Mouse (Mus musculus) C2C12 (cell line): Measurements from ENCODE around the gene Csdc2. TPM values are rescaled to one million over a fixed set of nuclear protein-coding genes. Genes with fewer than 3 reads are reported as not detected.
A peak's percentile ranks its signal among the peaks of the same experiment; 100 is the strongest.

ENCODE experiments used
- H3K27me3 ChIP-seq: one replicate; pipeline ENCODE4 v1.6.1; 2011; ENCODE audit not compliant: control insufficient read depth, insufficient read depth, insufficient read length
- H3K36me3 ChIP-seq: one replicate; pipeline ENCODE4 v1.6.1; 2011; ENCODE audit not compliant: control insufficient read depth, insufficient read depth
- H3K4me3 ChIP-seq: one replicate; pipeline ENCODE4 v1.5.1; 2011; ENCODE audit warnings: mild to moderate bottlenecking, control low read depth; ENCODE audit not compliant: poor library complexity, insufficient read depth, severe bottlenecking
- H3K79me2 ChIP-seq: one replicate; pipeline ENCODE4 v1.6.1; 2011; ENCODE audit not compliant: control insufficient read depth, insufficient read depth
- H3K79me3 ChIP-seq: one replicate; pipeline ENCODE4 v1.6.1; 2011; ENCODE audit warnings: low read depth, control low read depth
- H3ac ChIP-seq: one replicate; pipeline ENCODE3; 2011; ENCODE audit warnings: low read depth; ENCODE audit not compliant: control insufficient read depth, insufficient read length
- CEBPB ChIP-seq: IDR thresholded peaks from one replicate; pipeline ENCODE4 v1.6.1; 2011; ENCODE audit warnings: low read depth, mild to moderate bottlenecking, control low read depth, moderate library complexity
- CTCF ChIP-seq: IDR thresholded peaks from one replicate; pipeline ENCODE4 v1.5.1; 2011; ENCODE audit not compliant: control insufficient read depth, insufficient read depth, insufficient read length
- FOSL1 ChIP-seq: IDR thresholded peaks from one replicate; pipeline ENCODE4 v1.8.0; 2011; ENCODE audit warnings: mild to moderate bottlenecking, low read length; ENCODE audit not compliant: poor library complexity, insufficient read depth, severe bottlenecking
- MAX ChIP-seq: IDR thresholded peaks from one replicate; pipeline ENCODE4 v1.6.1; 2011; ENCODE audit warnings: mild to moderate bottlenecking, control low read depth
- MYOD1 ChIP-seq: IDR thresholded peaks from one replicate; pipeline ENCODE4 v1.6.1; 2011; ENCODE audit warnings: low read depth; ENCODE audit not compliant: control insufficient read depth, insufficient read length
- MYOG ChIP-seq: IDR thresholded peaks from one replicate; pipeline ENCODE4 v1.6.1; 2011; ENCODE audit not compliant: control insufficient read depth, insufficient read length; ENCODE audit errors: extremely low read depth
- USF1 ChIP-seq: IDR thresholded peaks from one replicate; pipeline ENCODE4 v1.6.1; 2011; ENCODE audit warnings: low read depth, mild to moderate bottlenecking, control low read depth, moderate library complexity
- polyA plus RNA-seq: library from polyadenylated mRNA; unstranded; fragments of >200 nt; fragmentation: generic; extraction: Trizol; gene quantifications from one replicate; pipeline ENCODE4 v1.2.1, GENCODE M21; 2012; ENCODE audit warnings: missing spikeins

Csdc2 gene
- polyA plus RNA-seq, 1 experiment = 1.7 TPM

DNA sequence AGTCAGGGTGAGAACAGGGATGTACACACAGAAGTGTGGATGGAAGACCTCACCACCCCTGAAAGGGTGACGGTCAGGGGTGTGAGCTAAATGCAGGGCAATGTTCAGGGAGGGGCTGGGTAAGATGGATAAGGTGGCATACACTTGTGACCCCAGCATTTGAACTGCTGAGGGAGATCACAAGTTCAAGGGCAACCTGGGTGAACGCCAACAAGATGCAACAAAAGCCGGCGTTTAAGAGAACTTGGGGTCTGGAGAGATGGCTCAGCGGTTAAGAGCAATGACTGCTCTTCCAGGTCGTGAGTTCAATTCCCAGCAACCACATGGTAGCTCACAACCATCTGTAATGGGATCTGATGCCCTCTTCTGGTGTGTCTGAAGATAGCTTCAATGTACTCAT, 18.2 kb downstream of the Csdc2 start:
- no peak overlapping the region for H3K4me3 ChIP-seq
- no peaks in the 10 kb centered on the region for H3K27me3 ChIP-seq
- peaks cover 20% of the 10 kb centered on the region for H3K36me3 ChIP-seq
- H3ac ChIP-seq = no peak overlapping the region
- H3K79me3 ChIP-seq = no peaks in the 10 kb centered on the region
- TF ChIP-seq MYOG (no peak), MYOD1 (no peak), USF1 (no peak), CTCF (no peak), FOSL1 (no peak), MAX (no peak), CEBPB (no peak)
- H3K79me2 ChIP-seq = no peaks in the 10 kb centered on the region

DNA sequence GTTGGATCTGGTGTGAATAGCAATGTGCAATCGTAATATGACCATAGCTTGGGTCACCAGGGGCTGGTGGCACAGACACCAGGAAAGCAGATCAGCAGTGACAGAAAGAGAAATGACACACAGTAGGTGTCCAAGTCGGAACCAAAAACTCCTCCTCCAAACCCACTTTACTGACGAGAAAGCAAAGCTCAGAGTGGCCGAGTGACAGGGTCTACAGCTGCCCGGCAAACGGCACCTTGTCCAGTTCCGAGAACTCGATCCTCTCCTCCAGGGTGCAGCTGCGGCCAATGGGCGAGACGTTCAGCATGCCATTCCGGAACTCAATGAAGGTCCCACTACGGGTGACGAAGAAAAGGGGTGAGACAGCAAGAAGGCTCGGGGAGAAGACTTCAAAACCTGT, 18.9 kb downstream of the Csdc2 start:
- Histone ChIP-seq H3K27me3 (no peaks in the 10 kb centered on the region), H3K79me2 (no peaks in the 10 kb centered on the region), H3K36me3 (peaks cover 20% of the 10 kb centered on the region), H3K79me3 (no peaks in the 10 kb centered on the region), H3K4me3 (no peak overlapping the region), H3ac (no peak overlapping the region)
- TF ChIP-seq USF1 (no peak), MYOD1 (no peak), MAX (no peak), MYOG (no peak), CEBPB (no peak), CTCF (no peak), FOSL1 (no peak)

DNA sequence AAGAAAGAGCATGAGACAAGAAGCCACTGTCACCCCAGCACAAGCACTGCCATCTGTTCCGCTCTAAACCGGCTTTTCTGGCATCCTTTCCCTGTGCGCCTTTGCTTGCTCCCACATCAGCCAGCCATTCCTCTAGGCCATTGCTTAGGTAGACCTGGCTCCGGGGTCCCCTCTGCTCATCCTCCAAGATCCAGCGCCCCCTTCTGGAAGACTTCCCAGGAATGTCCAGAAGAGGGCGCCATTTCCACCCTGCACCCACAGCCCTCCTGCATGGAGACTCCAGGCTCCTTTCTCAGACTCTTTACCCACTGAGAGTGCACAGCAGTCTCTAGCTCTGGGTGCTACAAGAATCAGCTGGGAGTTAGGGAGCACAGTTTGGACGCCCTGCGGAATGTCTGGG, 19.9 kb downstream of the Csdc2 start:
- peaks cover 13% of the 10 kb centered on the region for H3K36me3 ChIP-seq
- no peak overlapping the region for H3K4me3 ChIP-seq
- no peak overlapping the region for H3ac ChIP-seq
- no peaks in the 10 kb centered on the region for H3K27me3 ChIP-seq
- no peaks in the 10 kb centered on the region for H3K79me3 ChIP-seq
- no peaks in the 10 kb centered on the region for H3K79me2 ChIP-seq
- TF ChIP-seq CEBPB (no peak), CTCF (peak; percentile 96), FOSL1 (no peak), MYOG (no peak), USF1 (no peak)

DNA sequence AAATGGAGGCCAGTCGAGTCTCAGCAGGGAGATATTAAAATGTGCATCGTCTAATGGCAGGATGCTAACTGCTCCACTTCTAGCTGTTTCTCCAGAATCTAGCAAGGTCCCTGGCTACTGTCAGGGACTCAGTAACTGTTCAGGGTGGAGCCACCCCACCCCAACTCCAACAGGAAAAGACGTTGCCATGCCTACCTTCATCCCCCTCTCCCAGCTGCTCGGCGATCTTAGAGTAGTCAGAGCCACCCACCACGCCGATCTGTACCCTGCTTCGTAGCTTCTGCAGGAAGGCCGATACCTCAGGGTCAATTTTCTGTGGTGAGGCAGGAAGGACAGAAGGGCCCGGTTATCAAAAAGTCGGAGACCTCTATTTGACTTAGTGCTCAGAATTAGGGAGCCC, 21.0 kb downstream of the Csdc2 start:
- Histone ChIP-seq H3ac (no peak overlapping the region), H3K27me3 (no peaks in the 10 kb centered on the region), H3K79me3 (no peaks in the 10 kb centered on the region), H3K4me3 (no peak overlapping the region), H3K36me3 (peaks cover 13% of the 10 kb centered on the region), H3K79me2 (no peaks in the 10 kb centered on the region)
- TF ChIP-seq FOSL1 = no peak
- TF ChIP-seq MYOD1 = no peak
- TF ChIP-seq CTCF = no peak
- TF ChIP-seq USF1 = no peak
- no peak for TF ChIP-seq CEBPB
- TF ChIP-seq MAX = no peak
- TF ChIP-seq MYOG = no peak

DNA sequence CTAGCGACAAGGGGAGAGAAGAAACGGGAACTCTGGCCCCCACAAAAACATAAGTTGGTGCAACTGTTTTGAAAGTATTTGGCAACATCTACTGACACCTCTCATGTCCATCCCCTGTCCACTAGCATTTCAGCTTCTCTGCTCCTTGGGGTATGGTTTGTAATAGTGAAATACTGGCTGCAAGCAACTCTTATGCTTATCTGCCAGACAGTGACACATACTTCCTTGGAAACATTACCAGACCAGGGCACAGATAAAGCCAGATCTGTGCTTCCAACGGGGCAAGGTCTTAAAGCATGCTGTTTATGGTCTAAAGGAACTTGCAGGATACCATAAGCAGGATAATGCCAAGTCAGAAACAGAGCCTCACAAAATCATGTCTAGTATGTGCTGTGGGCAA, 22.3 kb downstream of the Csdc2 start:
- Histone ChIP-seq H3K27me3 (no peaks in the 10 kb centered on the region), H3K4me3 (no peak overlapping the region)

More for the DNA sequence above, 22.3 kb downstream of the Csdc2 start:
- peaks cover 13% of the 10 kb centered on the region for H3K36me3 ChIP-seq
- H3K79me3 ChIP-seq = no peaks in the 10 kb centered on the region
- no peak overlapping the region for H3ac ChIP-seq
- no peaks in the 10 kb centered on the region for H3K79me2 ChIP-seq
- TF ChIP-seq MAX (no peak), MYOG (no peak), CTCF (no peak), USF1 (no peak), MYOD1 (no peak), CEBPB (no peak), FOSL1 (no peak)
